Mouse (Mus musculus): ENCODE results near the gene Cdc5l.
"Not testable (repeated sequence)": the region's sequence is repeated elsewhere in the genome, so short reads cannot be mapped to it uniquely, and the experiment has no call there.

The Cdc5l gene

GRCm38 (mm10) chr17:45433419-45434261 lies at the start of gene Cdc5l:
Gene Cdc5l (minus strand): TSS chr17:45433737.
- peak; percentile 96 for DNase-seq (ENCODE audit: low read depth, low spot score)

GRCm38 (mm10) chr17:45480429-45480828 lies 46.9 kb upstream of the Cdc5l start:
- DNase-seq (ENCODE audit: low read depth, low spot score): no peak

GRCm38 (mm10) chr17:45478234-45478825 lies 44.8 kb upstream of the Cdc5l start:
- DNase-seq (ENCODE audit: low read depth, low spot score): peak; percentile 74

- DNase-seq (ENCODE audit: low read depth, low spot score): peak; percentile 23
Measured at GRCm38 (mm10) chr17:45474669-45475465, 41.3 kb upstream of the Cdc5l start, which contains the start of gene Spats1. Gene Spats1 (minus strand): TSS chr17:45475415.

- DNase-seq (ENCODE audit: low read depth, low spot score): no peak
Measured at GRCm38 (mm10) chr17:45474146-45474545, 40.6 kb upstream of the Cdc5l start.

GRCm38 (mm10) chr17:45473667-45474066 lies 40.1 kb upstream of the Cdc5l start:
- no peak for DNase-seq (ENCODE audit: low read depth, low spot score)

- DNase-seq (ENCODE audit: low read depth, low spot score): no peak
Measured at GRCm38 (mm10) chr17:45470726-45471125, 37.2 kb upstream of the Cdc5l start.

GRCm38 (mm10) chr17:45468302-45468701 lies 34.8 kb upstream of the Cdc5l start:
- DNase-seq (ENCODE audit: low read depth, low spot score): no peak

- DNase-seq (ENCODE audit: low read depth, low spot score): no peak
Measured at GRCm38 (mm10) chr17:45466701-45467100, 33.2 kb upstream of the Cdc5l start.

- no peak for DNase-seq (ENCODE audit: low read depth, low spot score)
Measured at GRCm38 (mm10) chr17:45464255-45464654, 30.7 kb upstream of the Cdc5l start.

- DNase-seq (ENCODE audit: low read depth, low spot score): no peak
Measured at GRCm38 (mm10) chr17:45462506-45462905, 29.0 kb upstream of the Cdc5l start.

GRCm38 (mm10) chr17:45459062-45459461 lies 25.5 kb upstream of the Cdc5l start:
- no peak for DNase-seq (ENCODE audit: low read depth, low spot score)

- no peak for DNase-seq (ENCODE audit: low read depth, low spot score)
Measured at GRCm38 (mm10) chr17:45458516-45458915, 25.0 kb upstream of the Cdc5l start.

- no peak for DNase-seq (ENCODE audit: low read depth, low spot score)
Measured at GRCm38 (mm10) chr17:45457487-45457886, 23.9 kb upstream of the Cdc5l start.

GRCm38 (mm10) chr17:45456260-45457152 lies 23.0 kb upstream of the Cdc5l start:
- DNase-seq (ENCODE audit: low read depth, low spot score): no peak

- DNase-seq (ENCODE audit: low read depth, low spot score): not testable (repeated sequence)
Measured at GRCm38 (mm10) chr17:45455783-45456182, 22.2 kb upstream of the Cdc5l start.

- DNase-seq (ENCODE audit: low read depth, low spot score): no peak
Measured at GRCm38 (mm10) chr17:45454794-45455193, 21.3 kb upstream of the Cdc5l start.

- no peak for DNase-seq (ENCODE audit: low read depth, low spot score)
Measured at GRCm38 (mm10) chr17:45452271-45452670, 18.7 kb upstream of the Cdc5l start.

GRCm38 (mm10) chr17:45450153-45450552 lies 16.6 kb upstream of the Cdc5l start:
- no peak for DNase-seq (ENCODE audit: low read depth, low spot score)

GRCm38 (mm10) chr17:45449586-45449985 lies 16.0 kb upstream of the Cdc5l start:
- DNase-seq (ENCODE audit: low read depth, low spot score): no peak

GRCm38 (mm10) chr17:45447063-45447462 lies 13.5 kb upstream of the Cdc5l start:
- no peak for DNase-seq (ENCODE audit: low read depth, low spot score)
